Mouse (Mus musculus) liver, adult 2 months (tissue): ENCODE measurements around the gene Nbl1. TPM values are rescaled to one million over a fixed set of nuclear protein-coding genes. Genes with fewer than 3 reads are reported as not detected.

Experiments
- DNase-seq: peaks from one replicate; pipeline ENCODE4 v3.0.0-alpha.2; 2011; ENCODE audit warnings: low read depth, low spot score; ENCODE audit errors: extremely low read depth
- H3K27ac ChIP-seq: fragments of 200-500 bp; replicated peaks from 2 replicates; pipeline ENCODE4 v1.5.1; 2012; ENCODE audit warnings: low read depth, mild to moderate bottlenecking, control low read depth, inconsistent platforms, low read length; ENCODE audit not compliant: insufficient read depth
- H3K27me3 ChIP-seq: fragments of 200-500 bp; 2 replicates; pipeline ENCODE4 v1.6.1; 2012; ENCODE audit warnings: mild to moderate bottlenecking, moderate library complexity, low read length, inconsistent platforms; ENCODE audit not compliant: control insufficient read depth, insufficient read depth
- H3K36me3 ChIP-seq: fragments of 200-500 bp; 2 replicates; pipeline ENCODE4 v1.6.1; 2012; ENCODE audit warnings: low read length, inconsistent platforms; ENCODE audit not compliant: control insufficient read depth, insufficient read depth
- H3K4me1 ChIP-seq: fragments of 200-500 bp; 2 replicates; pipeline ENCODE4 v1.6.1; 2011; ENCODE audit warnings: low read length; ENCODE audit not compliant: control insufficient read depth, insufficient read depth
- H3K4me3 ChIP-seq: fragments of 200-500 bp; 2 replicates; pipeline ENCODE4 v1.5.1; 2011; ENCODE audit warnings: low read depth, mild to moderate bottlenecking, control low read depth, low read length, moderate library complexity; ENCODE audit not compliant: insufficient read depth
- H3K79me2 ChIP-seq: fragments of 200-500 bp; 2 replicates; pipeline ENCODE4 v1.6.1; 2012; ENCODE audit warnings: inconsistent platforms, mild to moderate bottlenecking, low read length, moderate library complexity; ENCODE audit not compliant: control insufficient read depth, insufficient read depth
- H3K9ac ChIP-seq: fragments of 200-500 bp; 2 replicates; pipeline ENCODE4 v1.6.1; 2012; ENCODE audit warnings: low read depth, mild to moderate bottlenecking, control low read depth, inconsistent platforms, low read length
- CTCF ChIP-seq: fragments of 200-500 bp; IDR thresholded peaks from 2 replicates; pipeline ENCODE4 v1.5.1; 2011; ENCODE audit warnings: low read depth, low read length, control low read depth
- POLR2A ChIP-seq: fragments of 200-500 bp; IDR thresholded peaks from 2 replicates; pipeline ENCODE4 v1.6.1; 2011; ENCODE audit warnings: low read length, control low read depth; ENCODE audit not compliant: insufficient read depth; ENCODE audit errors: extremely low read depth
- WGBS: fragments of 180-500 bp; shearing (Covaris S2); methylation state at CpG from one replicate; pipeline ENCODE4 v1.1.7; 2018; 5-methylcytosine and 5-hydroxymethylcytosine counted together
- polyA plus RNA-seq: library from polyadenylated mRNA; depleted of rRNA; stranded (reverse); fragments of >200 nt; gene quantifications from 2 replicates; pipeline ENCODE4 v1.2.3, GENCODE M21; 2012
- total RNA-seq: library from RNA; depleted of rRNA; stranded (reverse); fragments of >200 nt; gene quantifications from 2 replicates; pipeline ENCODE4 v1.2.3, GENCODE M21; 2014

Nbl1 gene
- total and polyA plus RNA-seq, 2 experiments = 0.37 to 1.1 TPM

GRCm38 (mm10) chr4:139074060-139074459, 18.7 kb downstream of the Nbl1 start:
- TF ChIP-seq POLR2A (no peak), CTCF (no peak)
- no peak overlapping the region; the same call in 1 of the 2 replicates for H3K9ac ChIP-seq
- WGBS = 26% methylated on average over 29 of the region's 29 CpGs
- no peaks in the 10 kb centered on the region for H3K79me2 ChIP-seq
- H3K4me3 ChIP-seq = no peak overlapping the region
- H3K36me3 ChIP-seq = no peaks in the 10 kb centered on the region
- peaks cover 18% of the 10 kb centered on the region for H3K27me3 ChIP-seq
- no peak overlapping the region for H3K27ac ChIP-seq
- no peaks in the 10 kb centered on the region for H3K4me1 ChIP-seq
- no peak for DNase-seq

- TF ChIP-seq POLR2A = no peak
- TF ChIP-seq CTCF = no peak
- WGBS = 37% methylated on average over 4 of the region's 4 CpGs
- H3K79me2 ChIP-seq = no peaks in the 10 kb centered on the region
- DNase-seq = no peak
- no peaks in the 10 kb centered on the region for H3K4me1 ChIP-seq
- no peak overlapping the region for H3K4me3 ChIP-seq
- H3K36me3 ChIP-seq = no peaks in the 10 kb centered on the region
- 0 out of 2 replicates have a peak, but pooled peaks cover 4% of the 10 kb centered on the region for H3K27me3 ChIP-seq
- no peak overlapping the region for H3K9ac ChIP-seq
- no peak overlapping the region for H3K27ac ChIP-seq
These were observed 24.5 kb downstream of the Nbl1 start for GRCm38 (mm10) chr4:139068287-139068686.

GRCm38 (mm10) chr4:139064831-139065230, 28.0 kb downstream of the Nbl1 start:
- WGBS = 85% methylated on average over 5 of the region's 5 CpGs
- H3K4me1 ChIP-seq = no peaks in the 10 kb centered on the region
- 0 out of 2 replicates have a peak, but pooled peaks cover 4% of the 10 kb centered on the region for H3K27me3 ChIP-seq
- H3K4me3 ChIP-seq = no peak overlapping the region
- no peaks in the 10 kb centered on the region for H3K36me3 ChIP-seq
- H3K79me2 ChIP-seq = no peaks in the 10 kb centered on the region
- H3K9ac ChIP-seq = no peak overlapping the region
- no peak for TF ChIP-seq CTCF
- no peak for DNase-seq
- no peak overlapping the region for H3K27ac ChIP-seq

GRCm38 (mm10) chr4:139059569-139059968, 33.2 kb downstream of the Nbl1 start:
- no peak for DNase-seq
- H3K27me3 ChIP-seq = no peaks in the 10 kb centered on the region
- H3K4me1 ChIP-seq = no peaks in the 10 kb centered on the region
- no peak overlapping the region for H3K4me3 ChIP-seq
- no peak overlapping the region for H3K27ac ChIP-seq
- no peak overlapping the region for H3K9ac ChIP-seq
- TF ChIP-seq POLR2A = no peak
- TF ChIP-seq CTCF = no peak
- H3K79me2 ChIP-seq = no peaks in the 10 kb centered on the region
- peaks cover 3% of the 10 kb centered on the region; the same call in 1 of the 2 replicates for H3K36me3 ChIP-seq
- 22% methylated on average over 7 of the region's 7 CpGs for WGBS

GRCm38 (mm10) chr4:139058029-139058428, 34.8 kb downstream of the Nbl1 start:
- Histone ChIP-seq H3K4me1 (no peaks in the 10 kb centered on the region), H3K79me2 (no peaks in the 10 kb centered on the region), H3K36me3 (peaks cover 3% of the 10 kb centered on the region; the same call in 1 of the 2 replicates), H3K9ac (no peak overlapping the region), H3K4me3 (no peak overlapping the region), H3K27me3 (no peaks in the 10 kb centered on the region), H3K27ac (no peak overlapping the region)
- WGBS = 95% methylated on average over 5 of the region's 5 CpGs
- DNase-seq = no peak
- TF ChIP-seq POLR2A = no peak
- no peak for TF ChIP-seq CTCF

GRCm38 (mm10) chr4:139057291-139057690, 35.5 kb downstream of the Nbl1 start:
- DNase-seq = no peak
- Histone ChIP-seq H3K27me3 (no peaks in the 10 kb centered on the region), H3K36me3 (peaks cover 3% of the 10 kb centered on the region; the same call in 1 of the 2 replicates), H3K4me3 (no peak overlapping the region), H3K79me2 (no peaks in the 10 kb centered on the region), H3K27ac (no peak overlapping the region), H3K4me1 (no peaks in the 10 kb centered on the region), H3K9ac (no peak overlapping the region)
- WGBS = 86% methylated on average over 5 of the region's 5 CpGs
- TF ChIP-seq POLR2A (no peak), CTCF (no peak)
